Mouse (Mus musculus) adrenal gland, postnatal 25 days (tissue): ENCODE data around the gene 1700016H13Rik. TPM values are rescaled to one million over a fixed set of nuclear protein-coding genes. Genes with fewer than 3 reads are reported as not detected.
A peak's percentile ranks its signal among the peaks of the same experiment; 100 is the strongest.

Experiments used
- DNase-seq: peaks from one replicate; pipeline ENCODE4 v3.0.0; 2021; ENCODE audit warnings: mixed read lengths
- long read RNA-seq: library from polyadenylated mRNA; stranded (forward); transcript quantifications from one replicate; pipeline ENCODE4 v2.0.0, GENCODE M21; 2021
- total RNA-seq: library from RNA; stranded (reverse); gene quantifications from 2 replicates; pipeline ENCODE4 v1.2.3, GENCODE M21; 2021

1700016H13Rik gene
- not detected in 2 replicates for total RNA-seq
- long read RNA-seq: 0 reads

- peak; percentile 81 for DNase-seq
These were observed at the start of gene 1700016H13Rik for GRCm38 (mm10) chr5:103655346-103656118. 1700016H13Rik (minus strand) TSS chr5:103656010.

- no peak for DNase-seq
These were observed 49.5 kb upstream of the 1700016H13Rik start for GRCm38 (mm10) chr5:103705331-103705730.

GRCm38 (mm10) chr5:103702527-103702926, 46.7 kb upstream of the 1700016H13Rik start:
- DNase-seq: no peak

- DNase-seq: no peak
These were observed 45.7 kb upstream of the 1700016H13Rik start for GRCm38 (mm10) chr5:103701466-103701865.

- DNase-seq: no peak
These were observed 44.9 kb upstream of the 1700016H13Rik start for GRCm38 (mm10) chr5:103700661-103701060.

GRCm38 (mm10) chr5:103699537-103699936, 43.7 kb upstream of the 1700016H13Rik start:
- no peak for DNase-seq

GRCm38 (mm10) chr5:103698577-103698976, 42.8 kb upstream of the 1700016H13Rik start:
- no peak for DNase-seq

- DNase-seq: no peak
These were observed 42.2 kb upstream of the 1700016H13Rik start for GRCm38 (mm10) chr5:103697875-103698491.

- no peak for DNase-seq
These were observed 38.3 kb upstream of the 1700016H13Rik start for GRCm38 (mm10) chr5:103694094-103694493.

GRCm38 (mm10) chr5:103693041-103693641, 37.3 kb upstream of the 1700016H13Rik start:
- no peak for DNase-seq

- peak; percentile 17 for DNase-seq
These were observed 36.8 kb upstream of the 1700016H13Rik start for GRCm38 (mm10) chr5:103692531-103693040.

GRCm38 (mm10) chr5:103691624-103692530, 36.1 kb upstream of the 1700016H13Rik start, which contains the start of gene Aff1:
Aff1 (plus strand) TSS chr5:103692374.
- DNase-seq: peak; percentile 97

- no peak for DNase-seq
These were observed 35.4 kb upstream of the 1700016H13Rik start for GRCm38 (mm10) chr5:103691171-103691570.

- no peak for DNase-seq
These were observed 34.4 kb upstream of the 1700016H13Rik start for GRCm38 (mm10) chr5:103690190-103690589.

GRCm38 (mm10) chr5:103689645-103690044, 33.8 kb upstream of the 1700016H13Rik start:
- DNase-seq: no peak

- no peak for DNase-seq
These were observed 26.0 kb upstream of the 1700016H13Rik start for GRCm38 (mm10) chr5:103681824-103682223.

GRCm38 (mm10) chr5:103680381-103680780, 24.6 kb upstream of the 1700016H13Rik start:
- peak; percentile 42 for DNase-seq

GRCm38 (mm10) chr5:103678974-103679373, 23.2 kb upstream of the 1700016H13Rik start:
- DNase-seq: no peak

- no peak for DNase-seq
These were observed 22.1 kb upstream of the 1700016H13Rik start for GRCm38 (mm10) chr5:103677894-103678293.

- DNase-seq: no peak
These were observed 20.6 kb upstream of the 1700016H13Rik start for GRCm38 (mm10) chr5:103676289-103676881.

GRCm38 (mm10) chr5:103674482-103674881, 18.7 kb upstream of the 1700016H13Rik start:
- DNase-seq: no peak
